In genomic region chr15:25322111-25322510, GRCm38 (mm10) we compare ENCODE assay signal across 21 mouse cellular contexts.
A peak's percentile ranks its signal among the peaks of the same experiment; 100 is the strongest.
DNase-seq lines count a peak whose midpoint lies in the region; ATAC-seq and TF ChIP-seq lines count a peak whose summit lies in the region.
"Had no signal": no experiment of that assay in that cellular context is flagged by ENCODE, and none has a peak within 500 bp of the region (broad histone marks: within the 10 kb centered on the region; RNA-seq: fewer than 3 reads in every experiment).

No protein-coding gene starts in this region.

- no peaks in the 10 kb centered on the region for H3K27me3 ChIP-seq in heart, adult 2 months (ENCODE audit: control insufficient read depth, insufficient read depth, low read length)
- H3K27me3 ChIP-seq in lung, embryonic 14.5 days (ENCODE audit: insufficient read depth, low read length), result no peaks in the 10 kb centered on the region
- H3K27me3 ChIP-seq: CH12.LX; embryonic facial prominence, embryonic 15.5 days; midbrain, embryonic 12.5 days had no signal

- no peaks in the 10 kb centered on the region for H3K9me3 ChIP-seq in lung, embryonic 14.5 days (ENCODE audit: low read depth, low read length)
- H3K9me3 ChIP-seq: embryonic facial prominence, embryonic 15.5 days; forebrain, embryonic 10.5 days; hindbrain, embryonic 10.5 days; midbrain, embryonic 12.5 days had no signal

- no peak for TF ChIP-seq CTCF in heart, adult 2 months (IDR thresholded peaks at IDR 0.05)
- no peak for TF ChIP-seq CTCF in lung, embryonic 14.5 days (IDR thresholded peaks at IDR 0.05; ENCODE audit: low read depth)
- no peak for TF ChIP-seq CTCF in embryonic fibroblast, embryonic 13.5 days (IDR thresholded peaks at IDR 0.05; ENCODE audit: borderline replicate concordance, insufficient read depth, low read length)

- no peaks in the 10 kb centered on the region for H3K79me2 ChIP-seq in heart, adult 2 months (replicated peaks; ENCODE audit: control insufficient read depth, insufficient read depth, low read length)

- no peak overlapping the region for H3K9ac ChIP-seq in heart, adult 2 months (ENCODE audit: low read depth, low read length)
- H3K9ac ChIP-seq in lung, embryonic 14.5 days, result no peak overlapping the region
- H3K9ac ChIP-seq: embryonic facial prominence, embryonic 15.5 days; liver, embryonic 14.5 days; midbrain, embryonic 12.5 days had no signal

- no peak for ATAC-seq in lung, embryonic 14.5 days (ENCODE audit: insufficient read depth)
- ATAC-seq: hindbrain, postnatal 0 days; intestine, postnatal 0 days had no signal

- intact Hi-C loops in heart, adult 2 months (cut with DNase I), result no loop called here

- no peaks in the 10 kb centered on the region for H3K36me3 ChIP-seq in heart, adult 2 months (ENCODE audit: control insufficient read depth, insufficient read depth, low read length)
- H3K36me3 ChIP-seq in lung, embryonic 14.5 days (ENCODE audit: insufficient read depth), result no peaks in the 10 kb centered on the region
- H3K36me3 ChIP-seq: embryonic facial prominence, embryonic 15.5 days; forebrain, embryonic 10.5 days; hindbrain, embryonic 10.5 days; midbrain, embryonic 12.5 days had no signal

- TF ChIP-seq POLR2A in heart, adult 2 months (IDR thresholded peaks at IDR 0.05; ENCODE audit: insufficient read depth, low read depth, low read length), result no peak
- TF ChIP-seq POLR2A in embryonic fibroblast, embryonic 13.5 days (IDR thresholded peaks at IDR 0.05; ENCODE audit: low read depth, low read length), result no peak

- H3K4me2 ChIP-seq in lung, embryonic 14.5 days, result no peak overlapping the region
- H3K4me2 ChIP-seq: embryonic facial prominence, embryonic 15.5 days; midbrain, embryonic 12.5 days had no signal

- no peak overlapping the region for H3K27ac ChIP-seq in heart, adult 2 months
- H3K27ac ChIP-seq in lung, embryonic 14.5 days (ENCODE audit: low read depth), result no peak overlapping the region
- H3K27ac ChIP-seq in embryonic fibroblast, embryonic 13.5 days (ENCODE audit: insufficient read depth, low read length), result peak overlapping the region; percentile 34; the same call in 1 of the 2 replicates
- H3K27ac ChIP-seq: embryonic facial prominence, embryonic 15.5 days; forebrain, embryonic 10.5 days; hindbrain, embryonic 10.5 days; hindbrain, postnatal 0 days; liver, embryonic 14.5 days; midbrain, embryonic 12.5 days had no signal

- H3K4me3 ChIP-seq in heart, adult 2 months, result no peak overlapping the region
- no peak overlapping the region for H3K4me3 ChIP-seq in lung, embryonic 14.5 days (ENCODE audit: low read depth, low read length)
- H3K4me3 ChIP-seq in embryonic fibroblast, embryonic 13.5 days (ENCODE audit: insufficient read depth, low read length), result no peak overlapping the region
- H3K4me3 ChIP-seq: embryonic facial prominence, embryonic 15.5 days; forebrain, embryonic 10.5 days; hindbrain, embryonic 10.5 days; midbrain, embryonic 12.5 days had no signal

- WGBS in heart, adult 2 months, result 86% methylated on average over 3 of the region's 3 CpGs
- WGBS in lung, embryonic 14.5 days, result 83% methylated on average over 3 of the region's 3 CpGs

- DNase-seq in heart, adult 11 months, result peak; percentile 27
- DNase-seq in heart, adult 2 months, result no peak
- peak; percentile 13 for DNase-seq in lung, embryonic 14.5 days
- no peak for DNase-seq in lung, postnatal 36 days
- peak; percentile 8 for DNase-seq in skeletal muscle tissue, adult 2 months (ENCODE audit: low read depth, low spot score)
- no peak for DNase-seq in thymus, adult 18-20 months
- DNase-seq in frontal cortex, postnatal 14 days (ENCODE audit: low spot score in 2 of 2), result no peak
- DNase-seq: cerebellum, postnatal 10 days; embryo, embryonic 11 days; gastrocnemius, postnatal 10 days; right cerebral cortex, postnatal 4 days; thymus, postnatal 14 days had no signal

- H3K4me1 ChIP-seq in heart, adult 2 months (ENCODE audit: control insufficient read depth, insufficient read depth, low read length), result no peaks in the 10 kb centered on the region
- H3K4me1 ChIP-seq in lung, embryonic 14.5 days (ENCODE audit: insufficient read depth), result no peaks in the 10 kb centered on the region
- no peaks in the 10 kb centered on the region for H3K4me1 ChIP-seq in embryonic fibroblast, embryonic 13.5 days (ENCODE audit: control insufficient read depth, insufficient read depth, low read length)
- H3K4me1 ChIP-seq: embryonic facial prominence, embryonic 15.5 days; forebrain, embryonic 10.5 days; hindbrain, embryonic 10.5 days; midbrain, embryonic 12.5 days had no signal

- no peak for TF ChIP-seq EP300 in heart, adult 2 months (IDR thresholded peaks at IDR 0.05; ENCODE audit: insufficient read depth, low read depth, low read length)

Comparison
In these comparisons a context has a peak if more than half of its experiments do, and no peak if none do; other contexts are left out.
1. DNase-seq: peak in heart, adult 11 months (single experiment), lung, embryonic 14.5 days (single experiment) and skeletal muscle tissue, adult 2 months (single experiment); none in heart, adult 2 months (0 of 2), lung, postnatal 36 days (single experiment), thymus, adult 18-20 months (0 of 2) and frontal cortex, postnatal 14 days (0 of 2).